Mouse (Mus musculus) yolk sac, embryonic 10.5 days (tissue): ENCODE data around the gene Mmp27.

Experiments used
- DNase-seq: peaks from one replicate; pipeline ENCODE4 v3.0.0-alpha.2; 2017; ENCODE audit warnings: low spot score

Gene Mmp27

GRCm38 (mm10) chr9:7602982-7603742, 32.0 kb downstream of the Mmp27 start:
- peak; percentile 43 for DNase-seq

- no peak for DNase-seq
Observed at GRCm38 (mm10) chr9:7604005-7604404, 32.8 kb downstream of the Mmp27 start.

- DNase-seq: no peak
Observed at GRCm38 (mm10) chr9:7605638-7606037, 34.4 kb downstream of the Mmp27 start.

- no peak for DNase-seq
Observed at GRCm38 (mm10) chr9:7622582-7622981, 51.4 kb downstream of the Mmp27 start.

- no peak for DNase-seq
Observed at GRCm38 (mm10) chr9:7627931-7628330, 56.7 kb downstream of the Mmp27 start, which contains the start of gene Mmp20. TSS of gene Mmp20 (plus strand) at chr9:7628231.
